Mouse (Mus musculus): ENCODE measurements around the gene Nfkbie. TPM values are rescaled to one million over a fixed set of nuclear protein-coding genes. Genes with fewer than 3 reads are reported as not detected.
A peak's percentile ranks its signal among the peaks of the same experiment; 100 is the strongest.

Nfkbie gene
- total RNA-seq, 2 experiments from 2014 or later: 1.3 to 1.4 TPM

- peak; percentile 70 for DNase-seq (ENCODE audit: low spot score)
- intact Hi-C loops (cut with DNase I): no loop called here
Measured at GRCm38 (mm10) chr17:45591701-45592605, 36.5 kb downstream of the Nfkbie start.

- intact Hi-C loops (cut with DNase I): no loop called here
- DNase-seq (ENCODE audit: low spot score): peak; percentile 67
Measured at GRCm38 (mm10) chr17:45592606-45593431, 37.3 kb downstream of the Nfkbie start.

- intact Hi-C loops (cut with DNase I): no loop called here
- DNase-seq (ENCODE audit: low spot score): no peak
Measured at GRCm38 (mm10) chr17:45593479-45593878, 38.0 kb downstream of the Nfkbie start.

- no peak for DNase-seq (ENCODE audit: low spot score)
- intact Hi-C loops (cut with DNase I): no loop called here
Measured at GRCm38 (mm10) chr17:45594195-45594594, 38.7 kb downstream of the Nfkbie start.

DNA sequence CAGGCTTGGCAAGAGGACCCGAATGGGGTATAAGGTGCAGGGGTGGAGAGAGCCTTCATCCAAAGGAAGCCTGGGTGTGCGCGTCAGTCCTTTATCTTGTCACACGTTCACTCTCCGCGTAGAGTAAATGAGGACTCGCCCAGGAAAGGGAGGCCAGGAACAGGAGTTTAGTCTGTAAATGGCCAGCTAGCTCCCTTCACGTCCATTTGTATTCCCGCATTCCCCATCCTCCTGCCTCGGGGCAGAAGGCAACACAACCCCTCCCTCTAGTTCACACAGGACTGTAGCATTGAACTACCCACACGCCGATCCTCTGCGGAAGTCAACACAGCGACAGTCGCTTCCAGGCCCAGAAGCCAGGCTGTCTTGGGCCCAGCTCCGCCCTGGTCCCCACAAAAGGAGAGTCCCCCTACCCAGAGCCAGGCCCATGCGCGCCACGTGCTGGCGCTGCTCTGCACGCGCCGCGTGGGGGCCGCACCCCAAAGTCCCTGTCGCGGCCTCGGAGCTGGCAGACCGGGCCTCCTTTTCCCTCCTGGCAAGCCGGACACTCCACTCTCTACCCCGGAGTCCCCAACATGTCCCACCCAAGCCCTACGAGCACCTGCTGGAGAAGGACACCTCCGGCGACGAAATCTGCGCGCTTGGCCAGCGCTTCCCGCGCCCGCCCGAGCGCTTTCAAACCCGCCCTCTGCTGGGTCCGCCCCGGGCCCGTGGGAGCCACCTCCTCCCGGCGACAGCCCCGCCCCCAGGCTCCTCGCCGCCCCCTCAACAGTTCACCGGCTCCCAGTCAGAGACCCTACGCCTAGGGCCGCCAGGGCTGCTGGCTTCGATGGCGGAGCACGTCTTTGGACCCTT is 39.6 kb downstream of the Nfkbie start:
- intact Hi-C loops (cut with DNase I): no loop called here
- peak; percentile 77 for DNase-seq (ENCODE audit: low spot score)

GRCm38 (mm10) chr17:45595736-45596390 is 40.4 kb downstream of the Nfkbie start:
- intact Hi-C loops (cut with DNase I): loop anchor here (2.0 kb wide), 1 partner anchor 13 kb away; no protein-coding TSS in a partner anchor
- DNase-seq (ENCODE audit: low spot score): no peak

DNA sequence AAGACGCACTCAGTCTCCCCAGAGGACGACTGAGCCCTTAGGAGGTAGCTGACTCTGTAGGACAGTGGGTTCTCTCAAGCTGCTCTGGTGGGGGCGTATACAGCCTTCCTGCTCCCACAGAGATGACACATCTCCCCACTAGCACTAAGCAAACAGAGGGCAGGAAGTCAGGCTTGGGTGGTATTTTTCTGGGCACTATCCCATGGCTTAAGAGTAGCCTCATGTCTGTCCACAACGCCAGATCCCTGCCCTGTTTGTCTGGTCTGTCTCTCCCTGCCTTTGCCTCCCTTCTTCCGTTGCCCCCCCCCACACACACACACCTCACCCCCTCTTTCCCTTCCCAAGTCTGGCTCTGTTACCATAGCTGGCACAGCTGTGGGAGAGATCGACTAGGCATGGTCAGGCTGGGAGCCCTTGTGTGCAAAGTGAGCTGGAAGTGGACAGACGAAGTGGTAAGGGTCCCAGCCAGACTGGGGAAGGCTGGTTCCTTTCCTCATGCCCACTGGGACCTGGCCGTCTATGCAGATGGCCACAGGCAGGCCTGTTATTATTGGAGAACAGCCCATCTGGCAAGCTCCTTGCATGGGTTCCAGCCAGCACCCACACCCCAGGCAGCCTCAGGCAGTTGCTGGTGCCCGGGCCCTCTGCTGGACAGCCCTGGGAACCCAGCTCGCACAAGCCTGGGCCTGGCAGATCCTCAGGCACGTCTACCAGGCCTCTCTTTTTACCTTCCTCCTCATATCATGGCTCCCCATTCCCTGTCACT is 41.3 kb downstream of the Nfkbie start:
- intact Hi-C loops (cut with DNase I): loop anchor here (2.0 kb wide), 1 partner anchor 14 kb away; no protein-coding TSS in a partner anchor
- peak; percentile 74 for DNase-seq (ENCODE audit: low spot score)

DNA sequence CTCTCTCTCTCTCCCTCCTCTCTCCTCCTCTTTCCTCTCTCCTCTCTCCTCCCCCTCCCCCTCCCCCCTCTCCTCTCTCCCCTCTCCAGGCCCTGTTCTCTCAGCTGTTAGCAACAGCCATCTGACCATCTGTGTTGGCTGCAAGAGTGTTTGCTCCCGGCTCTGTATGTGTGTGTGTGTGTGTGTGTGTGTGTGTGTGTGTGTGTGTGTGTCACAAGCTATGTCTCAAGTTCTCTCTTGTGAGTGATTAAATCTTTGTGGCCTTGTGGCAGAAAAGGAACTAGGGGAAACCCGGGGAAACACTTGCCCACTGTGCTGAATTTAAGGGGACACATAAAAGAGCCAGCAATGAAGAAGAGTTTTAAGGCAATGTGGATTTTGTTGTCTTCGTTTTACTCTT is 42.3 kb downstream of the Nfkbie start:
- no peak for DNase-seq (ENCODE audit: low spot score)
- intact Hi-C loops (cut with DNase I): loop anchor here (2.0 kb wide), 2 partner anchors 15 to 29 kb away; no protein-coding TSS in a partner anchor

GRCm38 (mm10) chr17:45598376-45598775 is 42.9 kb downstream of the Nfkbie start:
- intact Hi-C loops (cut with DNase I): loop anchor here (2.0 kb wide), 1 partner anchor 28 kb away; no protein-coding TSS in a partner anchor
- DNase-seq (ENCODE audit: low spot score): no peak

GRCm38 (mm10) chr17:45598891-45599290 is 43.4 kb downstream of the Nfkbie start:
- DNase-seq (ENCODE audit: low spot score): no peak
- intact Hi-C loops (cut with DNase I): loop anchor here (2.0 kb wide), 1 partner anchor 28 kb away; no protein-coding TSS in a partner anchor

DNA sequence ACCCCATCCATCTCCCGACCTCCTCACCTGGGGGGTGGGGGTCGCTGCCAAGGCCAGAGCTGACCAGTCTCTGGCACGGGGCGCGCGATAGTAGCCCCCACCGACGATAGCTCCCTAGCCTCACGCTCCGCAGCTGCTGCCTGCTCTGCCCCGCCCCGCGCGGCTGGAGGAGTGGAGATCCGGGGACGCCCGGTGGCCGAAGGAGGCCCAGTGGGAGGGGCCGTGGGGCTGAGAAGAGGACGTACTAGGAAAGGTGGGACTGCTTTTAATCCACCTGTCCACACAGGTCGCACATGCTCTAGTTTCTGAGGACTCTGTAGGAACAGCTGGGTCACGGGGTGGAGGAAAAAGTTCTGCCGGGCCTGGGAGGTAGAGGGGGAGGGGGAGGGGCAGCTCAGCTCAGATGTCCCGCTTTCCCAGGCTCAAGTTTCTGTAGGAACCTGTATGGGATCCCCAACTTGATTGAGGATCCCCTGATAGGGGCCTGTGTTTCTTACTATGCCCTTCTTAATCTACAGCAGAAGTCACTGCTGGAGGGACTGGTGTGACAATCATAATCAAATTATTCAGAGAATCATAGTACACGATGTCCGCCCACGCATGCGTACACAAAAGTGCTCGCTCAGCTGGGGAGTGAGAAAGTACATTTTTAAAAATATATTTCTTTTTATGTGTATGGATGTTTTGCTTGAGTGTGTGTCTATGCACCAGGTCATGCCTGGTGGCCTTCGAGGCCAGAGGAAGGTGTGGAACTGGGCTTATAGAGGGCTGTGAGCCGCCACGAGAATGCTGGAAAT is 44.1 kb downstream of the Nfkbie start, which contains the start of gene Slc29a1:
TSS of gene Slc29a1 (minus strand) at position 161 of the 797 bp plus-strand sequence.
- intact Hi-C loops (cut with DNase I): loop anchor here (2.0 kb wide), 1 partner anchor 27 kb away; no protein-coding TSS in a partner anchor
- DNase-seq (ENCODE audit: low spot score): no peak

- intact Hi-C loops (cut with DNase I): no loop called here
- no peak for DNase-seq (ENCODE audit: low spot score)
Measured at GRCm38 (mm10) chr17:45600267-45600666, 44.8 kb downstream of the Nfkbie start.

GRCm38 (mm10) chr17:45601325-45601724 is 45.8 kb downstream of the Nfkbie start:
- intact Hi-C loops (cut with DNase I): no loop called here
- no peak for DNase-seq (ENCODE audit: low spot score)

DNA sequence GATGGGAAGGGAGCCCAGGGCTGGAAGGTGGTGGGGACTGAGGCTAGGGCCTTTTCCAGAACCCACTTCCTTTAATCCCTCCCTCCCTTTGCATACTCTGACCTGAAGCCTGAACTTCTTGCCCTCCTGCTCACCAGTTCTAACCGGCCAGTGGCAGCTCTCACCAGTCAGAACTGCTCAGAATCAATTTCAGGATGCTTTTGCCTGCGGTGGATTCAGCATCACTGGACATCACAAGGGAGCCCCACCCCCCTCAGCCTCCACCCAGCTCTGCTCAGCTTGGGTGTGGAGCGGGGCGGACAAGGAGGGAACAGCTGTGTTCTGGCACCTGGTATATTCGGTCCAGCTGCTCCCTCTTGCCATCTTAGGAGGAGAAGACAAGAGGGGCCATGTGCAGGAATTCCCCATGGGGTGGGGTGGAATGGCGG is 46.4 kb downstream of the Nfkbie start, which contains the start of gene Mymx:
TSS of gene Mymx (minus strand) at position 226 of the 428 bp plus-strand sequence.
- intact Hi-C loops (cut with DNase I): no loop called here
- DNase-seq (ENCODE audit: low spot score): no peak

DNA sequence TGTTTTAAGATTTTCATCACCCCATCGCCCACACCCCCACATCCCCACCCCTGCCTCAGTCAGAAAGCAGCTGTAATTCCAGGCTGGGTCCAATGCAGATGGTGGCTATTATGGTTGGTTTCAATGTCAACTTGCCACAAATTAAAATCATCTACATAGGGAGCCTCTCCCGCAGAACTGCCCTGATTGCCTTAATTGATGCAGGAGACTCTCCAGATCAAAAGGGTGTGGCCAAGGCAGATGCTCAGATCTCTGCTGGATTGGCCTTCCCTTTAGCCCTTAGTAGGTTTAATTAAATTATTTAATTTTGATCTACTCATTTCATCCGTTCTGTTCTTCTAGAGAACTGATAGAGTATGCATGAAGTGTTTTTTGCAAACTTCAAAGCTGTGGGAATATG is 47.5 kb downstream of the Nfkbie start:
- intact Hi-C loops (cut with DNase I): no loop called here
- DNase-seq (ENCODE audit: low spot score): no peak

DNA sequence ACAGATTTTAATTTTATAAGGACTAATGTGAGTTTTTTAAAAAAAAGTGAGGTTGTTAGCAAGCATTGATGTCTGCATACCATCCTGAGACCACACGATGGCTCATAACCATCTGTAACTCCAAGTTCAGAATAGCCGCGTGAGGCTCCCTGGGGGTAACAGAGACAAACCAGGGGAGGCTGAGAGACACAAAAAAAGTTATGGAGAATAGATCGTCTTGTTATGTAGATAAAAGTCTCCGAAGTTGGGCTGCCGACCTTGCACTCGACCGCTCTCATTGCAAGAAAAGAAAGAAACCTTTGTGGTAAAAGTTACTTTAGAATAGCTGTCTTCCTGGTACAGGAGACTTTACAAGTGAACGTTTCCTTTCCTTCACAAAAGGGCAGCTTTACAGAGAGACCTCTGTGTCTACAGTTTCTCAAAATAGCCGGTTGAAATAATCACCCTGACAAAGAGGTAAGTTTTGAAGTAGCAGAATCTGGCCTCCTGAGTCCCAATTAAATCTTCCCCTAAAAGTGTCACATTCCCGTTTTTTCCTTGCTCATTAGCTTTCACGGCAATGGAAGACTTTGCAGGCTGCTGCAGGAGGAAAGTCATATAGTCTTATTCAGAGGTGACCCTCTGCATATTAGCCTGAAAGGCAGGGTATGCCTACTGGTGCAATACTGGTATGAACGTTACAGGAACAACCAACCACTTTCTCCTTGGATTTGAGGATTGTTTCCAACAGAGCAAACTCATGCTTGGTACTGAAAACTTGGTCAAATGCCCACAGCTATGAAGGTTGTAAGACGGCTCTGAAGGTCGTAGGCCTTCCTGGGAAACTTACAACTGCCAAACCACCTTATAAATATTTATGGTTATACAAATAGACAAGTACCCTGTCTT is 51.7 kb downstream of the Nfkbie start:
- no peak for DNase-seq (ENCODE audit: low spot score)
- intact Hi-C loops (cut with DNase I): no loop called here

Measured in heart, postnatal 25 days (tissue).